Mouse (Mus musculus) forebrain, embryonic 13.5 days (tissue): ENCODE measurements at regions not wholly inside any gene's neighbourhood (a gene's known extent, or its start where the extent isn't known, plus 50 kb on each side); places are given as distances from the start of the nearest gene placed in this dataset.

Experiments used
- ATAC-seq: fragments of 200-750 bp; cut with Nextera tagmentation; 2 replicates; pipeline ENCODE4 v1.8.0; 2017
- H3K27ac ChIP-seq: fragments of 300-500 bp; sonication (generic); 2 replicates; pipeline ENCODE4 v1.5.1; 2015; ENCODE audit warnings: inconsistent platforms, mild to moderate bottlenecking, moderate library complexity
- H3K27me3 ChIP-seq: fragments of 300-500 bp; sonication (generic); 2 replicates; pipeline ENCODE4 v1.6.1; 2015; ENCODE audit warnings: mild to moderate bottlenecking, inconsistent platforms
- H3K36me3 ChIP-seq: fragments of 300-500 bp; sonication (generic); 2 replicates; pipeline ENCODE4 v1.6.1; 2015; ENCODE audit warnings: mild to moderate bottlenecking, inconsistent platforms; ENCODE audit not compliant: poor library complexity, severe bottlenecking
- H3K4me1 ChIP-seq: fragments of 300-500 bp; sonication (generic); 2 replicates; pipeline ENCODE4 v1.6.1; 2015; ENCODE audit warnings: inconsistent platforms
- H3K4me2 ChIP-seq: fragments of 300-500 bp; sonication (generic); 2 replicates; pipeline ENCODE4 v1.6.1; 2015; ENCODE audit warnings: inconsistent platforms, mild to moderate bottlenecking, moderate library complexity
- H3K4me3 ChIP-seq: fragments of 300-500 bp; sonication (generic); 2 replicates; pipeline ENCODE4 v1.5.1; 2015; ENCODE audit warnings: mild to moderate bottlenecking, inconsistent platforms
- H3K9ac ChIP-seq: fragments of 300-500 bp; sonication (generic); 2 replicates; pipeline ENCODE4 v1.6.1; 2015; ENCODE audit warnings: mild to moderate bottlenecking, inconsistent platforms
- H3K9me3 ChIP-seq: fragments of 300-500 bp; sonication (generic); replicated peaks from 2 replicates; pipeline ENCODE4 v1.6.1; 2016; ENCODE audit warnings: inconsistent platforms
- WGBS: fragments of 180-500 bp; shearing (Covaris S2); methylation state at CpG from one replicate; pipeline ENCODE4 v1.1.7; 2015; 5-methylcytosine and 5-hydroxymethylcytosine counted together

- Histone ChIP-seq H3K9me3 (no peaks in the 10 kb centered on the region), H3K27ac (no peak overlapping the region), H3K4me2 (no peak overlapping the region), H3K4me1 (no peaks in the 10 kb centered on the region), H3K4me3 (no peak overlapping the region), H3K9ac (no peak overlapping the region), H3K36me3 (no peaks in the 10 kb centered on the region), H3K27me3 (no peaks in the 10 kb centered on the region)
- no peak for ATAC-seq
- WGBS: 53% methylated on average over 1 of the region's 1 CpGs
Measured at GRCm38 (mm10) chr4:27130108-27130507, 783.4 kb upstream of the Manea start.

- WGBS: 76% methylated on average over 2 of the region's 2 CpGs
- peak; percentile 41; the same call in 1 of the 2 replicates for ATAC-seq
Measured at GRCm38 (mm10) chr4:27117978-27118377, 771.3 kb upstream of the Manea start.

DNA sequence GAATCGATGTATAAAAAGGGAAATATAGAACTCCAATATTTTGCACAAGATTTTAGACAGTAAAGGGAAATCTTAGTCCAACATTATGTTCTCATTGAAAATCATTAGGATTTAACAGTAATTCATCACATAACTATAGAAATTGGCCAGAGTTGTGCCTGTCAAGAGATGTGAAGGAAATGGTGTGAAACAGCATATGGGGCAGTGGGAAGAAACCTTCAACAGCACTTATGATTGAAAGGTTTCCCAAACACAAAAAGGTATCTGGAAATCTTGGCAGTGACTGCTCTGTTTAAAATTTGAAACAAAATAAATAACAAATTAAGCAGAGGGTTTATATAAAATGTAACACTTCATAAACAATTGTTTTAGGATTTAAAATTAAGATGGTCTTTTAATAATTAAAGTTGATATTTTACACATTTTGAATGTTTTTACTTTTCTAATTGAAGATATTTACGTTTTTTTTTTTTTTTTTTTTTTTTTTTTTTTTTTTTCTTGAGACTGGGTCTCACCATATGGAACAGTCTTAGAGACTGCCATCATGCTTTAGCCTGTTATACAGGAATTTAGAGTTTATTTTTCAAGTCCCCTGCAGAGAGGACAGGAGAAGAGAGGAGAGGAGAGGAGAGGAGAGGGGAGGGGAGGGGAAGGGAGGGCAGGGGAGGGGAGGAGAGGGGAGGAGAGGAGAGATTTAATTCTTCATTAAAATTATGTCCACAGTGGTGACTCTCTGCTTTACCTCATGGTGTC is 770.6 kb upstream of the Manea start:
- H3K9me3 ChIP-seq: no peaks in the 10 kb centered on the region
- H3K4me1 ChIP-seq: no peaks in the 10 kb centered on the region
- no peak overlapping the region for H3K9ac ChIP-seq
- H3K4me3 ChIP-seq: no peak overlapping the region
- no peaks in the 10 kb centered on the region for H3K27me3 ChIP-seq
- no peak overlapping the region for H3K4me2 ChIP-seq
- H3K27ac ChIP-seq: no peak overlapping the region
- no peaks in the 10 kb centered on the region for H3K36me3 ChIP-seq
- ATAC-seq: peak; percentile 67; the same call in 1 of the 2 replicates
- 64% methylated on average over 2 of the region's 2 CpGs for WGBS

More at GRCm38 (mm10) chr4:27117978-27118377, 771.3 kb upstream of the Manea start:
- Histone ChIP-seq H3K9me3 (no peaks in the 10 kb centered on the region), H3K36me3 (no peaks in the 10 kb centered on the region), H3K9ac (no peak overlapping the region), H3K4me2 (no peak overlapping the region), H3K27ac (no peak overlapping the region), H3K4me3 (no peak overlapping the region), H3K27me3 (no peaks in the 10 kb centered on the region), H3K4me1 (no peaks in the 10 kb centered on the region)

- no peak overlapping the region for H3K9ac ChIP-seq
- ATAC-seq: no peak
- WGBS: 85% methylated on average over 2 of the region's 2 CpGs
- H3K9me3 ChIP-seq: no peaks in the 10 kb centered on the region
- H3K36me3 ChIP-seq: no peaks in the 10 kb centered on the region
- H3K27ac ChIP-seq: no peak overlapping the region
- H3K4me1 ChIP-seq: no peaks in the 10 kb centered on the region
- no peak overlapping the region for H3K4me2 ChIP-seq
- no peak overlapping the region for H3K4me3 ChIP-seq
- no peaks in the 10 kb centered on the region for H3K27me3 ChIP-seq
Measured at GRCm38 (mm10) chr4:27105436-27105835, 758.7 kb upstream of the Manea start.

DNA sequence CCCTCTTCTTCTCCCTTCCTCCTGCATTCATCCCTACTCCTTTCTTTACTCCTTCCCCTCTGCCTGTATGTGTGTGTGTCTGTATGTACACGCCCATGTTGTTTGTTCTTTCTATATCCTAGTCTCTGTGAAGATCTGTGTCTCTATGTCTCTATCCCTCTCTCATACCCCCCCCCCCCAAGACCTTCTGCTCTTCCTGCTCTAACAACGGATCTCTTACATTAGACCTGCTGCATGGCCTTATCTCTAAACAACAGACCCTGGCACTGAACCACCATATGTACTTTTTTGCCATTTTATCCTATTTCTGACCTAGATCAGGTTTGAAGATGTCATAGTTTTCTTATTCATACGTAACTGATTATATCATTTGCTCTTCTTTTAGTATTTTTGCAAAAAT is 749.6 kb upstream of the Manea start:
- no peak for ATAC-seq
- WGBS: 90% methylated on average over 3 of the region's 3 CpGs
- no peak overlapping the region for H3K4me2 ChIP-seq

GRCm38 (mm10) chr4:27049971-27050370 is 703.3 kb upstream of the Manea start:
- Histone ChIP-seq H3K9ac (no peak overlapping the region), H3K9me3 (no peaks in the 10 kb centered on the region), H3K27me3 (no peaks in the 10 kb centered on the region), H3K4me3 (no peak overlapping the region), H3K36me3 (no peaks in the 10 kb centered on the region), H3K27ac (no peak overlapping the region), H3K4me1 (no peaks in the 10 kb centered on the region), H3K4me2 (no peak overlapping the region)
- 96% methylated on average over 4 of the region's 4 CpGs for WGBS
- no peak for ATAC-seq

More for the DNA sequence above, 749.6 kb upstream of the Manea start:
- H3K9me3 ChIP-seq: no peaks in the 10 kb centered on the region
- no peak overlapping the region for H3K4me3 ChIP-seq
- no peak overlapping the region for H3K9ac ChIP-seq
- H3K27ac ChIP-seq: no peak overlapping the region
- no peaks in the 10 kb centered on the region for H3K27me3 ChIP-seq
- H3K36me3 ChIP-seq: no peaks in the 10 kb centered on the region
- no peaks in the 10 kb centered on the region for H3K4me1 ChIP-seq

DNA sequence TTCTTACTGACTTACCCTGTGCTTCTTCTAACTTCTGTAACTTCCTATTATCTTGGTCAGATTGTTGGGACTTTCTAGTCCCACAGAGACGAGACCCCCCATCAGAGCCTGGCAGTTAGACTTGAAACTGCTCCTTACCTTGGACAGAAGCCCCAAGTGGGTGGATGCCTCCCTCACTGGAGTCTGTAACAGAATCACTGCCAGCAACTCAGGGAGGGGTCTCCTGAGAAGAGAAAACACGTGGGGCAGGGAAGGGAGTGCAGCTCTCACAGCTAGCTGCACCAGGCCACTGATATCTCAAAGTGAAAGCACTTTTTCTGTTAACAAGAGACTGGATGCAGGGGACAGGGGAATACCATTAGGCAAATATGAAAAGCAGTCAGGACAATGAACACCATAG is 702.5 kb upstream of the Manea start:
- no peak overlapping the region for H3K27ac ChIP-seq
- H3K27me3 ChIP-seq: no peaks in the 10 kb centered on the region
- no peak overlapping the region for H3K9ac ChIP-seq
- no peaks in the 10 kb centered on the region for H3K9me3 ChIP-seq
- H3K4me2 ChIP-seq: no peak overlapping the region
- H3K4me3 ChIP-seq: no peak overlapping the region
- H3K4me1 ChIP-seq: no peaks in the 10 kb centered on the region
- no peak for ATAC-seq
- no peaks in the 10 kb centered on the region for H3K36me3 ChIP-seq
- 48% methylated on average over 2 of the region's 2 CpGs for WGBS
